Mouse (Mus musculus): Measurements from ENCODE around the gene Ccl22. TPM values are rescaled to one million over a fixed set of nuclear protein-coding genes. Genes with fewer than 3 reads are reported as not detected.

Ccl22 gene
- polyA plus RNA-seq, 1 experiment from 2014 or later: not detected

GRCm38 (mm10) chr8:94740591-94740990, 4.8 kb upstream of the Ccl22 start:
- H3K4me3 ChIP-seq (replicated peaks; ENCODE audit: low read depth, low read length): no peak overlapping the region
- H3K4me2 ChIP-seq (ENCODE audit: low read length): no peak overlapping the region
- no peaks in the 10 kb centered on the region for H3K4me1 ChIP-seq (replicated peaks; ENCODE audit: insufficient read depth, low read length)
- H3K27ac ChIP-seq: no peak overlapping the region
- H3K36me3 ChIP-seq (ENCODE audit: insufficient read depth, low read length): no peaks in the 10 kb centered on the region
- no peak for TF ChIP-seq CTCF (IDR thresholded peaks at IDR 0.05; ENCODE audit: low read depth)
- H3K9ac ChIP-seq (ENCODE audit: low read depth, low read length): no peak overlapping the region
- H3K9me3 ChIP-seq (replicated peaks; ENCODE audit: low read length): no peaks in the 10 kb centered on the region
- WGBS: 96% methylated on average over 3 of the region's 3 CpGs
- ATAC-seq (replicated peaks; ENCODE audit: low FRiP score, low read depth) (no peak), DNase-seq (ENCODE audit: low spot score) (no peak)
- no peaks in the 10 kb centered on the region for H3K27me3 ChIP-seq (ENCODE audit: insufficient read depth, low read length)

- no peak overlapping the region for H3K9ac ChIP-seq (ENCODE audit: low read depth, low read length)
- H3K9me3 ChIP-seq (replicated peaks; ENCODE audit: low read length): no peaks in the 10 kb centered on the region
- ATAC-seq (replicated peaks; ENCODE audit: low FRiP score, low read depth) (no peak), DNase-seq (ENCODE audit: low spot score) (no peak)
- no peaks in the 10 kb centered on the region for H3K4me1 ChIP-seq (replicated peaks; ENCODE audit: insufficient read depth, low read length)
- H3K4me3 ChIP-seq (replicated peaks; ENCODE audit: low read depth, low read length): no peak overlapping the region
- no peak overlapping the region for H3K27ac ChIP-seq
- no peak overlapping the region for H3K4me2 ChIP-seq (ENCODE audit: low read length)
- no peaks in the 10 kb centered on the region for H3K27me3 ChIP-seq (ENCODE audit: insufficient read depth, low read length)
- 92% methylated on average over 4 of the region's 4 CpGs for WGBS
- no peak for TF ChIP-seq CTCF (IDR thresholded peaks at IDR 0.05; ENCODE audit: low read depth)
- no peaks in the 10 kb centered on the region for H3K36me3 ChIP-seq (ENCODE audit: insufficient read depth, low read length)
These were observed 3.7 kb upstream of the Ccl22 start for GRCm38 (mm10) chr8:94741726-94742125.

DNA sequence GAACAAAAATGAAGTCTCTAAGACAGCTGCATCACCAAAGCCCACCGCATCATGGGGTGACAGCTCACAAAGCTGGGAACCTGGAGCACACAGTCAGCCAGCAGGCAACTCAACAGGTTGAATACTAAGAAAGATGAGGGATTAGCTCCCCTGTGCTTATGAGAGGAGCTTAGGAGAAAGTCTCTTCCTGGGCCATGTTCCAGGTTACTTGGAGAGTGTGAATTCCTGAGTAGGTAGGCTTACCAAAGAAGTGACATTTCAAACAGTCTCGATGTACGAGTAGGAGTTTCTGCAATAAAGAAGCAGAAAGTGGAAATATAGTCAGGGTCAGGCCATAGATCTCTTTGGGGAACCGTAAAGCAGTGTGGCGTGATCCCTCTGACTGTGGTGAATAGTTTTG, 906 bp upstream of the Ccl22 start:
- no peaks in the 10 kb centered on the region for H3K27me3 ChIP-seq (ENCODE audit: insufficient read depth, low read length)
- TF ChIP-seq CTCF (IDR thresholded peaks at IDR 0.05; ENCODE audit: low read depth): no peak
- H3K4me1 ChIP-seq (replicated peaks; ENCODE audit: insufficient read depth, low read length): no peaks in the 10 kb centered on the region
- no peak overlapping the region for H3K4me3 ChIP-seq (replicated peaks; ENCODE audit: low read depth, low read length)
- 59% methylated on average over 5 of the region's 5 CpGs for WGBS
- H3K36me3 ChIP-seq (ENCODE audit: insufficient read depth, low read length): no peaks in the 10 kb centered on the region
- H3K4me2 ChIP-seq (ENCODE audit: low read length): no peak overlapping the region
- H3K9ac ChIP-seq (ENCODE audit: low read depth, low read length): no peak overlapping the region
- no peaks in the 10 kb centered on the region for H3K9me3 ChIP-seq (replicated peaks; ENCODE audit: low read length)
- H3K27ac ChIP-seq: no peak overlapping the region
- DNase-seq (ENCODE audit: low spot score) (no peak), ATAC-seq (replicated peaks; ENCODE audit: low FRiP score, low read depth) (no peak)

GRCm38 (mm10) chr8:94744972-94745371, 418 bp upstream of the Ccl22 start:
- no peaks in the 10 kb centered on the region for H3K36me3 ChIP-seq (ENCODE audit: insufficient read depth, low read length)
- H3K4me1 ChIP-seq (replicated peaks; ENCODE audit: insufficient read depth, low read length): no peaks in the 10 kb centered on the region
- ATAC-seq (replicated peaks; ENCODE audit: low FRiP score, low read depth): no peak
- no peak for TF ChIP-seq CTCF (IDR thresholded peaks at IDR 0.05; ENCODE audit: low read depth)
- H3K4me3 ChIP-seq (replicated peaks; ENCODE audit: low read depth, low read length): no peak overlapping the region
- H3K27me3 ChIP-seq (ENCODE audit: insufficient read depth, low read length): no peaks in the 10 kb centered on the region
- H3K9me3 ChIP-seq (replicated peaks; ENCODE audit: low read length): no peaks in the 10 kb centered on the region
- H3K9ac ChIP-seq (ENCODE audit: low read depth, low read length): no peak overlapping the region
- 73% methylated on average over 9 of the region's 9 CpGs for WGBS
- no peak overlapping the region for H3K27ac ChIP-seq
- H3K4me2 ChIP-seq (ENCODE audit: low read length): no peak overlapping the region
- no peak for DNase-seq (ENCODE audit: low spot score)

GRCm38 (mm10) chr8:94746832-94747231, 1.4 kb downstream of the Ccl22 start:
- H3K36me3 ChIP-seq (ENCODE audit: insufficient read depth, low read length): no peaks in the 10 kb centered on the region
- no peak for DNase-seq (ENCODE audit: low spot score)
- H3K27ac ChIP-seq: no peak overlapping the region
- no peak for ATAC-seq (replicated peaks; ENCODE audit: low FRiP score, low read depth)
- H3K4me2 ChIP-seq (ENCODE audit: low read length): no peak overlapping the region
- H3K27me3 ChIP-seq (ENCODE audit: insufficient read depth, low read length): no peaks in the 10 kb centered on the region
- TF ChIP-seq CTCF (IDR thresholded peaks at IDR 0.05; ENCODE audit: low read depth): no peak
- WGBS: 81% methylated on average over 8 of the region's 8 CpGs
- no peak overlapping the region for H3K9ac ChIP-seq (ENCODE audit: low read depth, low read length)
- no peak overlapping the region for H3K4me3 ChIP-seq (replicated peaks; ENCODE audit: low read depth, low read length)
- no peaks in the 10 kb centered on the region for H3K9me3 ChIP-seq (replicated peaks; ENCODE audit: low read length)
- H3K4me1 ChIP-seq (replicated peaks; ENCODE audit: insufficient read depth, low read length): no peaks in the 10 kb centered on the region

GRCm38 (mm10) chr8:94748363-94748762, 3.0 kb downstream of the Ccl22 start:
- H3K4me3 ChIP-seq (replicated peaks; ENCODE audit: low read depth, low read length): no peak overlapping the region
- no peak for ATAC-seq (replicated peaks; ENCODE audit: low FRiP score, low read depth)
- no peak overlapping the region for H3K27ac ChIP-seq
- no peaks in the 10 kb centered on the region for H3K36me3 ChIP-seq (ENCODE audit: insufficient read depth, low read length)
- no peak overlapping the region for H3K4me2 ChIP-seq (ENCODE audit: low read length)
- no peaks in the 10 kb centered on the region for H3K27me3 ChIP-seq (ENCODE audit: insufficient read depth, low read length)
- 78% methylated on average over 4 of the region's 4 CpGs for WGBS
- H3K9ac ChIP-seq (ENCODE audit: low read depth, low read length): no peak overlapping the region
- H3K4me1 ChIP-seq (replicated peaks; ENCODE audit: insufficient read depth, low read length): no peaks in the 10 kb centered on the region
- no peaks in the 10 kb centered on the region for H3K9me3 ChIP-seq (replicated peaks; ENCODE audit: low read length)
- TF ChIP-seq CTCF (IDR thresholded peaks at IDR 0.05; ENCODE audit: low read depth): no peak
- no peak for DNase-seq (ENCODE audit: low spot score)

DNA sequence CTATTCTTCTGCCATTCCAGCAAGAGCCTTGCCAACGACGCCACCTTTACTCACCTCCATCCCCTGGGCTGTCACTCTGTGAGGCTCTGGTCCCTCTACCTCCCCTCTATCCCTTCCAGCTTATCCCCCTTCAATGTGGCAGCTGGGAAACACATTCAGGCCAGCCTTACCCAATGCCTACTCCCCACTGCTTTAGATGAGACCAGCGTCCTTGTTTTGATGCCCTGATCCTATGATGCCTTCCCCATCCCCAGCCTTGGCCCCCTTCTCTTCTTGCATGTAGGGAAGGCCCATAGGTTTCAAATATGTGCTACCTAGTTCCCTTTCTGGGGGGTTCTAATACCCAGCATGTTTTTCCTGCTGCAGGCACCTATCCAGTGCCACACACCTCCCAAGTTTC, 4.6 kb downstream of the Ccl22 start:
- H3K9ac ChIP-seq (ENCODE audit: low read depth, low read length): no peak overlapping the region
- ATAC-seq (replicated peaks; ENCODE audit: low FRiP score, low read depth) (no peak), DNase-seq (ENCODE audit: low spot score) (no peak)
- no peak for TF ChIP-seq CTCF (IDR thresholded peaks at IDR 0.05; ENCODE audit: low read depth)
- no peak overlapping the region for H3K4me3 ChIP-seq (replicated peaks; ENCODE audit: low read depth, low read length)
- H3K27me3 ChIP-seq (ENCODE audit: insufficient read depth, low read length): no peaks in the 10 kb centered on the region
- H3K4me1 ChIP-seq (replicated peaks; ENCODE audit: insufficient read depth, low read length): no peaks in the 10 kb centered on the region
- H3K9me3 ChIP-seq (replicated peaks; ENCODE audit: low read length): no peaks in the 10 kb centered on the region
- no peaks in the 10 kb centered on the region for H3K36me3 ChIP-seq (ENCODE audit: insufficient read depth, low read length)
- H3K27ac ChIP-seq: no peak overlapping the region
- 89% methylated on average over 3 of the region's 3 CpGs for WGBS
- H3K4me2 ChIP-seq (ENCODE audit: low read length): no peak overlapping the region
